Mouse (Mus musculus) telencephalon, adult 2 months (tissue): ENCODE measurements at regions not wholly inside any gene's neighbourhood (a gene's known extent, or its start where the extent isn't known, plus 50 kb on each side); places are given as distances from the start of the nearest gene placed in this dataset.

Experiments used
- DNase-seq: peaks from one replicate; pipeline ENCODE4 v3.0.0-alpha.2; 2011; ENCODE audit warnings: low read depth, low spot score

GRCm38 (mm10) chr3:38131887-38132220, 352.8 kb downstream of the Ankrd50 start:
- DNase-seq = no peak

GRCm38 (mm10) chr3:38131176-38131886, 353.3 kb downstream of the Ankrd50 start:
- DNase-seq = no peak

GRCm38 (mm10) chr3:38130088-38130487, 354.6 kb downstream of the Ankrd50 start:
- DNase-seq = no peak

GRCm38 (mm10) chr3:38129167-38129500, 355.5 kb downstream of the Ankrd50 start:
- no peak for DNase-seq

- DNase-seq = no peak
Observed at GRCm38 (mm10) chr3:38128486-38129166, 356.0 kb downstream of the Ankrd50 start.

GRCm38 (mm10) chr3:38116071-38116787, 368.4 kb downstream of the Ankrd50 start:
- no peak for DNase-seq

- DNase-seq = no peak
Observed at GRCm38 (mm10) chr3:38112568-38112967, 372.1 kb downstream of the Ankrd50 start.

GRCm38 (mm10) chr3:38105022-38105857, 379.4 kb downstream of the Ankrd50 start:
- no peak for DNase-seq

GRCm38 (mm10) chr3:38104418-38104817, 380.1 kb upstream of the Gm5148 start:
- DNase-seq = no peak

- no peak for DNase-seq
Observed at GRCm38 (mm10) chr3:38102985-38103384, 378.7 kb upstream of the Gm5148 start.

- DNase-seq = no peak
Observed at GRCm38 (mm10) chr3:38102181-38102580, 377.9 kb upstream of the Gm5148 start.

GRCm38 (mm10) chr3:38094370-38094979, 370.2 kb upstream of the Gm5148 start:
- DNase-seq = no peak

GRCm38 (mm10) chr3:38084548-38084947, 360.3 kb upstream of the Gm5148 start:
- no peak for DNase-seq

GRCm38 (mm10) chr3:38082386-38082785, 358.1 kb upstream of the Gm5148 start:
- DNase-seq = no peak

- peak; percentile 26 for DNase-seq
Observed at GRCm38 (mm10) chr3:38076835-38077234, 352.5 kb upstream of the Gm5148 start.

GRCm38 (mm10) chr3:38073946-38074345, 349.7 kb upstream of the Gm5148 start:
- DNase-seq = no peak

GRCm38 (mm10) chr3:38055627-38056026, 331.3 kb upstream of the Gm5148 start:
- no peak for DNase-seq

- no peak for DNase-seq
Observed at GRCm38 (mm10) chr3:38052941-38053340, 328.7 kb upstream of the Gm5148 start.

GRCm38 (mm10) chr3:38051748-38052147, 327.5 kb upstream of the Gm5148 start:
- DNase-seq = peak; percentile 24

GRCm38 (mm10) chr3:38050856-38051255, 326.6 kb upstream of the Gm5148 start:
- no peak for DNase-seq

GRCm38 (mm10) chr3:38050366-38050765, 326.1 kb upstream of the Gm5148 start:
- no peak for DNase-seq
